In genomic region chr3:139200324-139200723, GRCm38 (mm10) we compare ENCODE assay signal across 21 mouse cellular contexts. TPM values are rescaled to one million over a fixed set of nuclear protein-coding genes. Genes with fewer than 3 reads are reported as not detected.
DNase-seq lines count a peak whose midpoint lies in the region; ATAC-seq lines count a peak whose summit lies in the region.
"Had no signal": no experiment of that assay in that cellular context is flagged by ENCODE, and none has a peak within 500 bp of the region (broad histone marks: within the 10 kb centered on the region; RNA-seq: fewer than 3 reads in every experiment).

No protein-coding gene starts in this region.

- no peak for DNase-seq in frontal cortex, postnatal 25 days (ENCODE audit: low spot score in 2 of 2)
- peak; percentile 39 for DNase-seq in left cerebral cortex, adult 11 months (ENCODE audit: low spot score)
- DNase-seq in left cerebral cortex, postnatal 4 days: no peak
- DNase-seq in right cerebral cortex, adult 18-20 months: peak; percentile 75
- DNase-seq in right cerebral cortex, postnatal 14 days: no peak
- DNase-seq in thymus, postnatal 14 days: no peak
- DNase-seq: adrenal gland, adult 8-10 months; adrenal gland, postnatal 36 days; B cell, adult 2 months; cerebellum, adult 11-12 months; cerebellum, adult 9-10 months; cerebellum, postnatal 25 days; gastrocnemius, adult 2 months; gastrocnemius, postnatal 25 days; heart, postnatal 4 days had no signal

- intact Hi-C loops in left cerebral cortex, postnatal 4 days (cut with DNase I): loop anchor here (5.0 kb wide), 1 partner anchor 108 kb away; no protein-coding TSS in a partner anchor

- ATAC-seq in frontal cortex, adult (ENCODE audit: low TSS enrichment): peak; percentile 83
- ATAC-seq: CD4-positive, CD25-positive, alpha-beta regulatory T cell, adult 4 months; forebrain, embryonic 16.5 days; hindbrain, embryonic 16.5 days had no signal

RNA-seq across cellular contexts. Expression of gene Stpg2, which starts 5.2 kb away (rescaled TPM):
- not detected for total RNA-seq in left cerebral cortex, postnatal 4 days (2021)
- total RNA-seq: G1E; gastrocnemius, adult 2 months; gastrocnemius, postnatal 25 days; granulocyte monocyte progenitor cell, adult 5-6 weeks; heart, postnatal 4 days had no signal

Comparison
In these comparisons a context has a peak if more than half of its experiments do, and no peak if none do; other contexts are left out.
1. DNase-seq: peak in left cerebral cortex, adult 11 months (single experiment) and right cerebral cortex, adult 18-20 months (single experiment); none in frontal cortex, postnatal 25 days (0 of 2), left cerebral cortex, postnatal 4 days (single experiment), right cerebral cortex, postnatal 14 days (single experiment) and thymus, postnatal 14 days (single experiment).